Mouse (Mus musculus) heart, adult 8-10 months (tissue): Measurements from ENCODE around the gene Mettl21c. TPM values are rescaled to one million over a fixed set of nuclear protein-coding genes. Genes with fewer than 3 reads are reported as not detected.

Experiments
- total RNA-seq, 4 experiments: library from RNA; stranded (reverse); gene quantifications; 2 replicates each; pipeline ENCODE4 v1.2.4; 2022

The Mettl21c gene
- total RNA-seq, 4 experiments from 2014 or later = not detected

Other genes starting within 250 kb of the Mettl21c start
- gene Uxs1, start 192.2 kb downstream of the Mettl21c start, total RNA-seq = 10 to 100 TPM in 2 of 4 experiments, 1 to 10 TPM in 2; 8.0 to 11.8 (median 10.1) TPM
- gene Tpp2, start 86.4 kb downstream of the Mettl21c start, total RNA-seq = 10 to 100 TPM; 35.5 to 42.4 (median 41.3) TPM
- gene Gm8251, start 41.9 kb upstream of the Mettl21c start, total RNA-seq = not detected
- gene Tex30, start 82.4 kb upstream of the Mettl21c start, total RNA-seq = 10 to 100 TPM in 1 of 4 experiments, 1 to 10 TPM in 3; 6.2 to 10.1 (median 6.9) TPM
- gene Kdelc1, start 98.8 kb upstream of the Mettl21c start, total RNA-seq = 10 to 100 TPM; 12.6 to 14.8 (median 13.9) TPM
- gene Bivm, start 98.9 kb upstream of the Mettl21c start, total RNA-seq = 10 to 100 TPM in 2 of 4 experiments, 1 to 10 TPM in 2; 8.3 to 12.4 (median 9.6) TPM
- gene Ercc5, start 127.7 kb upstream of the Mettl21c start, total RNA-seq = 10 to 100 TPM; 13.1 to 18.8 (median 16.6) TPM
- not detected for gene Mettl21e, start 198.9 kb upstream of the Mettl21c start, total RNA-seq